ENCODE assay signal across 6 mouse cellular contexts in the genomic region with DNA sequence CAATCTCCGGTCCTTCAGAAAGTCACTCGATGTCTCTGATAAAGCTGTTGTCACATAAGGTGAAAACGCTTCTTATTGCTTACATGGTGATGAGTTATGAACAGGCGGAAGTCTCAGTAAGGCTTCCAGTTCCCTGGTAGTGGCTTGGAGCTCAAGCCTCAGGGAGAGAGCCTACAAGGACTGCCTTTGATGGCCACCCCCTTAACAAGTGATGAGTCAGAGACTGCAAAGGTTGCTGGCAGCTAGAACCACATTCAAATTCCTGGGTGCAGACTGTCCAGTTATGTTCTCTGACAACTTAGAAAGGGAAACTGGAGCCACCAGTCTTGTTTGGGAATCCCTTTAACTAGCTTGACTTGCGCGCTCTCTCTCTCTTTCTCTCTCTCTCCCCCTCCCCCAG.
"Had no signal": no experiment of that assay in that cellular context is flagged by ENCODE, and none has a peak within 500 bp of the region (broad histone marks: within the 10 kb centered on the region; RNA-seq: fewer than 3 reads in every experiment).

No protein-coding gene starts in this region.

- DNase-seq: kidney, postnatal 25 days; left cerebral cortex, postnatal 4 days; lung, adult 18-20 months; midbrain, embryonic 14.5 days; thymus, adult 2 months; thymus, postnatal 36 days had no signal
